In genomic region chr2:54437501-54437830, GRCm38 (mm10) we compare ENCODE assay signal across 7 mouse cellular contexts. TPM values are rescaled to one million over a fixed set of nuclear protein-coding genes. Genes with fewer than 3 reads are reported as not detected.
A peak's percentile ranks its signal among the peaks of the same experiment; 100 is the strongest.
DNase-seq lines count a peak whose midpoint lies in the region; ATAC-seq and TF ChIP-seq lines count a peak whose summit lies in the region.

No protein-coding gene starts in this region.

- DNase-seq in Muller cell, postnatal 12 days (ENCODE audit: inconsistent ontology term): peak; percentile 55
- peak; percentile 59 for DNase-seq in cerebellum, adult 11 months
- no peak for DNase-seq in forebrain, postnatal 0 days
- DNase-seq in limb, embryonic 14.5 days (ENCODE audit: low spot score): no peak
- DNase-seq in urinary bladder, adult 18-20 months (ENCODE audit: low spot score in 2 of 2): no peak
- DNase-seq in lung, postnatal 25 days (ENCODE audit: low spot score): no peak

- H3K9ac ChIP-seq in forebrain, postnatal 0 days: peak overlapping the region; percentile 73
- no peak overlapping the region for H3K9ac ChIP-seq in limb, embryonic 14.5 days (ENCODE audit: low read depth, low read length, severe bottlenecking)
- no peak overlapping the region for H3K9ac ChIP-seq in stomach, embryonic 16.5 days (ENCODE audit: low read length)

- no peak for TF ChIP-seq CTCF in forebrain, postnatal 0 days (IDR thresholded peaks at IDR 0.05; ENCODE audit: low read depth)

- no peaks in the 10 kb centered on the region for H3K27me3 ChIP-seq in forebrain, postnatal 0 days (ENCODE audit: insufficient read depth, low read length)
- H3K27me3 ChIP-seq in limb, embryonic 14.5 days (ENCODE audit: control insufficient read depth, insufficient read depth, low read length): peaks cover 29% of the 10 kb centered on the region
- H3K27me3 ChIP-seq in stomach, embryonic 16.5 days (ENCODE audit: control insufficient read depth, insufficient read depth, low read length): peaks cover 32% of the 10 kb centered on the region

- H3K9me3 ChIP-seq in forebrain, postnatal 0 days (ENCODE audit: low read length): no peaks in the 10 kb centered on the region
- no peaks in the 10 kb centered on the region for H3K9me3 ChIP-seq in limb, embryonic 14.5 days (ENCODE audit: control insufficient read depth, low read length)
- no peaks in the 10 kb centered on the region for H3K9me3 ChIP-seq in stomach, embryonic 16.5 days (replicated peaks; ENCODE audit: control insufficient read depth, low read length)

- H3K4me3 ChIP-seq in forebrain, postnatal 0 days (ENCODE audit: low read depth, low read length): peak overlapping the region; percentile 78
- no peak overlapping the region for H3K4me3 ChIP-seq in limb, embryonic 14.5 days (replicated peaks; ENCODE audit: low read length)
- peak overlapping the region; percentile 47; the same call in 1 of the 2 replicates for H3K4me3 ChIP-seq in stomach, embryonic 16.5 days (replicated peaks; ENCODE audit: low read length)

- no peak for ATAC-seq in forebrain, postnatal 0 days
- ATAC-seq in limb, embryonic 14.5 days (ENCODE audit: low FRiP score, low read depth): no peak
- ATAC-seq in stomach, embryonic 16.5 days (ENCODE audit: insufficient read depth, low FRiP score): no peak

- H3K4me2 ChIP-seq in forebrain, postnatal 0 days (ENCODE audit: low read depth): peak overlapping the region; percentile 88
- 0 out of 2 replicates have a peak overlapping the region, but pooled peaks have one; percentile 85 for H3K4me2 ChIP-seq in limb, embryonic 14.5 days (replicated peaks; ENCODE audit: low read depth, low read length, severe bottlenecking)
- peak overlapping the region; percentile 75 for H3K4me2 ChIP-seq in stomach, embryonic 16.5 days (ENCODE audit: low read depth, low read length)

- H3K27ac ChIP-seq in forebrain, postnatal 0 days (ENCODE audit: low read depth, low read length): 0 out of 2 replicates have a peak overlapping the region, but pooled peaks have one; percentile 15
- H3K27ac ChIP-seq in limb, embryonic 14.5 days (replicated peaks; ENCODE audit: low read depth, low read length): no peak overlapping the region
- H3K27ac ChIP-seq in stomach, embryonic 16.5 days (ENCODE audit: low read length): no peak overlapping the region

- 2% methylated on average over 9 of the region's 9 CpGs for WGBS in forebrain, postnatal 0 days
- WGBS in limb, embryonic 14.5 days: 9% methylated on average over 9 of the region's 9 CpGs
- 6% methylated on average over 9 of the region's 9 CpGs for WGBS in stomach, embryonic 16.5 days

- no peak for TF ChIP-seq POLR2A in limb, embryonic 14.5 days (IDR thresholded peaks at IDR 0.05; ENCODE audit: borderline replicate concordance, extremely low read depth, insufficient read depth, insufficient read length)

- H3K36me3 ChIP-seq in forebrain, postnatal 0 days (ENCODE audit: insufficient read depth): no peaks in the 10 kb centered on the region
- H3K36me3 ChIP-seq in limb, embryonic 14.5 days (ENCODE audit: control insufficient read depth, insufficient read depth, low read length): no peaks in the 10 kb centered on the region
- no peaks in the 10 kb centered on the region for H3K36me3 ChIP-seq in stomach, embryonic 16.5 days (ENCODE audit: control insufficient read depth, insufficient read depth, low read length)

- 0 out of 2 replicates have a peak, but pooled peaks cover 2% of the 10 kb centered on the region for H3K4me1 ChIP-seq in forebrain, postnatal 0 days (ENCODE audit: insufficient read depth)
- H3K4me1 ChIP-seq in limb, embryonic 14.5 days (ENCODE audit: control insufficient read depth, insufficient read depth, low read length): peaks cover 3% of the 10 kb centered on the region; the same call in 1 of the 2 replicates
- H3K4me1 ChIP-seq in stomach, embryonic 16.5 days (ENCODE audit: control insufficient read depth, insufficient read depth, low read length): no peaks in the 10 kb centered on the region

RNA-seq across cellular contexts. Expression of gene Galnt13, which starts 1.3 kb away (rescaled TPM):
- 11.8 and 16.4 TPM in 2 replicates for total RNA-seq in forebrain, postnatal 0 days (2014; rRNA removed)
- 2.7 and 7.7 TPM in 2 replicates for polyA plus RNA-seq in forebrain, postnatal 0 days (2015; fragmentation: Nextera tagmentation; extraction: Ambion mirVana)
- polyA plus RNA-seq in limb, embryonic 14.5 days (2012; rRNA removed): 0.55 and 0.56 TPM in 2 replicates
- 0.95 and 1.5 TPM in 2 replicates for polyA plus RNA-seq in limb, embryonic 14.5 days (2014; fragmentation: Nextera tagmentation; extraction: Ambion mirVana)
- polyA plus RNA-seq in stomach, embryonic 16.5 days (2015; fragmentation: Nextera tagmentation; extraction: Ambion mirVana): 0.26 and 0.58 TPM in 2 replicates

Comparison
In these comparisons a context has a peak if more than half of its experiments do, and no peak if none do; other contexts are left out.
1. DNase-seq: peak in Muller cell, postnatal 12 days (single experiment) and cerebellum, adult 11 months (single experiment); none in forebrain, postnatal 0 days (single experiment), limb, embryonic 14.5 days (single experiment), urinary bladder, adult 18-20 months (0 of 2) and lung, postnatal 25 days (single experiment).
2. Peak in every context shown above with its lines, with median percentiles within 50 percentile points of each other: H3K4me2 ChIP-seq.